ENCODE assay signal across 17 mouse cellular contexts in genomic region chr6:88833340-88834140, GRCm38 (mm10). TPM values are rescaled to one million over a fixed set of nuclear protein-coding genes. Genes with fewer than 3 reads are reported as not detected.
DNase-seq lines count a peak whose midpoint lies in the region; ATAC-seq and TF ChIP-seq lines count a peak whose summit lies in the region.
"Had no signal": no experiment of that assay in that cellular context is flagged by ENCODE, and none has a peak within 500 bp of the region (broad histone marks: within the 10 kb centered on the region; RNA-seq: fewer than 3 reads in every experiment).

No protein-coding gene starts in this region.

- peak; percentile 49 for ATAC-seq in kidney, embryonic 16.5 days (ENCODE audit: low FRiP score, low TSS enrichment)

- no peak for TF ChIP-seq CTCF in CH12.LX (conservative IDR thresholded peaks at IDR 0.05 in 1 of 2, IDR thresholded peaks at IDR 0.05 in 1 of 2; ENCODE audit: low read depth in 2 of 2, low read length in 2 of 2)

- DNase-seq in heart, adult 11 months = peak; percentile 92
- no peak for DNase-seq in heart, adult 9 months (ENCODE audit: low spot score in 2 of 2)
- DNase-seq in kidney, adult 9 months = no peak
- no peak for DNase-seq in CH12.LX (ENCODE audit: extremely low read depth)
- peak; percentile 40 for DNase-seq in heart, postnatal 4 days
- no peak for DNase-seq in spleen, postnatal 36 days (ENCODE audit: low spot score in 2 of 2)
- DNase-seq in thymus, postnatal 10 days (ENCODE audit: low spot score in 2 of 2) = no peak
- DNase-seq: adrenal gland, postnatal 10 days; forebrain, postnatal 0 days; gastrocnemius, postnatal 36 days; lung, adult 18-20 months; right cerebral cortex, postnatal 25 days; thymus, postnatal 36 days had no signal

- no peak for TF ChIP-seq EP300 in CH12.LX (IDR thresholded peaks at IDR 0.05; ENCODE audit: low read length)

- no peaks in the 10 kb centered on the region for H3K79me2 ChIP-seq in CH12.LX (replicated peaks; ENCODE audit: control insufficient read depth, extremely low read depth, insufficient read depth, poor library complexity, severe bottlenecking)

- H3K9ac ChIP-seq in kidney, embryonic 16.5 days (replicated peaks; ENCODE audit: low read length) = no peak overlapping the region
- H3K9ac ChIP-seq in CH12.LX (ENCODE audit: insufficient read depth, low read depth) = no peak overlapping the region
- H3K9ac ChIP-seq: embryonic facial prominence, embryonic 15.5 days; forebrain, postnatal 0 days; midbrain, embryonic 12.5 days had no signal

- H3K27me3 ChIP-seq in kidney, embryonic 16.5 days (ENCODE audit: insufficient read depth, low read length) = no peaks in the 10 kb centered on the region
- no peaks in the 10 kb centered on the region for H3K27me3 ChIP-seq in CH12.LX (replicated peaks)
- H3K27me3 ChIP-seq: embryonic facial prominence, embryonic 15.5 days had no signal

- TF ChIP-seq POLR2A in CH12.LX (IDR thresholded peaks at IDR 0.05; ENCODE audit: low read depth, low read length) = no peak

- H3K4me2 ChIP-seq in kidney, embryonic 16.5 days (replicated peaks; ENCODE audit: low read depth, low read length) = no peak overlapping the region
- H3K4me2 ChIP-seq in CH12.LX (ENCODE audit: insufficient read depth, low read depth, poor library complexity, severe bottlenecking) = no peak overlapping the region
- H3K4me2 ChIP-seq: embryonic facial prominence, embryonic 15.5 days; midbrain, embryonic 12.5 days had no signal

- in situ Hi-C loops in CH12.LX (cut with MboI; ENCODE audit: low pct_ligation_motif_present, low pct_unique_long_range_greater_than_20kb, low sequenced_read_pairs) = no loop called here

- dilution Hi-C loops in CH12.LX (cut with MboI; ENCODE audit: extremely low pct_ligation_motif_present, extremely low pct_unique_long_range_greater_than_20kb, low sequenced_read_pairs) = no loop called here

- no peaks in the 10 kb centered on the region for H3K9me3 ChIP-seq in kidney, embryonic 16.5 days (ENCODE audit: low read length)
- no peaks in the 10 kb centered on the region for H3K9me3 ChIP-seq in CH12.LX (replicated peaks; ENCODE audit: low read length)
- H3K9me3 ChIP-seq: embryonic facial prominence, embryonic 15.5 days; midbrain, embryonic 12.5 days had no signal

- H3K36me3 ChIP-seq in kidney, embryonic 16.5 days (ENCODE audit: insufficient read depth, low read length) = peaks cover 24% of the 10 kb centered on the region
- H3K36me3 ChIP-seq in CH12.LX (replicated peaks in 1 of 2; ENCODE audit: control insufficient read depth in 1 of 2, insufficient read depth in 1 of 2, low read length in 1 of 2) = peaks cover 21 to 41% of the 10 kb centered on the region in 2 experiments

- H3K4me1 ChIP-seq in kidney, embryonic 16.5 days (ENCODE audit: insufficient read depth, low read length) = 0 out of 2 replicates have a peak, but pooled peaks cover under 1% of the 10 kb centered on the region
- peaks cover 53 to 65% of the 10 kb centered on the region in 2 experiments for H3K4me1 ChIP-seq in CH12.LX (ENCODE audit: control insufficient read depth in 1 of 2, insufficient read depth in 2 of 2)
- H3K4me1 ChIP-seq: midbrain, embryonic 12.5 days had no signal

- no peak for TF ChIP-seq RAD21 in CH12.LX (IDR thresholded peaks at IDR 0.05; ENCODE audit: low read depth, low read length)

- H3K27ac ChIP-seq in kidney, embryonic 16.5 days (ENCODE audit: low read length) = peak overlapping the region; percentile 35; the same call in 1 of the 2 replicates
- H3K27ac ChIP-seq in CH12.LX (ENCODE audit: insufficient read depth, low read depth) = no peak overlapping the region
- H3K27ac ChIP-seq: embryonic facial prominence, embryonic 15.5 days; left cerebral cortex, adult 2 months; midbrain, embryonic 12.5 days had no signal

- no peak overlapping the region for H3K4me3 ChIP-seq in kidney, embryonic 16.5 days (ENCODE audit: low read length)
- no peak overlapping the region for H3K4me3 ChIP-seq in CH12.LX (replicated peaks in 1 of 3; ENCODE audit: low read depth in 2 of 3, low read length in 2 of 3, poor library complexity in 1 of 3)
- H3K4me3 ChIP-seq: embryonic facial prominence, embryonic 15.5 days; left cerebral cortex, adult 2 months; midbrain, embryonic 12.5 days had no signal

- WGBS in kidney, embryonic 16.5 days = 66% methylated on average over 5 of the region's 5 CpGs

TF ChIP-seq in CH12.LX, 34 proteins besides CTCF, POLR2A, EP300 and RAD21:
- TF ChIP-seq NRF1 (IDR thresholded peaks at IDR 0.05; ENCODE audit: low read depth, low read length) (no peak), POLR2AphosphoS2 (IDR thresholded peaks at IDR 0.05; ENCODE audit: low read depth, low read length) (no peak), RCOR1 (conservative IDR thresholded peaks at IDR 0.05; ENCODE audit: low read depth, low read length) (no peak), MAX (IDR thresholded peaks at IDR 0.05; ENCODE audit: low read length) (no peak), SIN3A (IDR thresholded peaks at IDR 0.05; ENCODE audit: low read length) (0 out of 2 replicates have a peak, but pooled peaks have one; percentile 10), IRF4 (IDR thresholded peaks at IDR 0.05; ENCODE audit: low read depth, low read length) (no peak), ETS1 (conservative IDR thresholded peaks at IDR 0.05; ENCODE audit: low read depth, low read length) (0 out of 2 replicates have a peak, but pooled peaks have one; percentile 18), JUN (IDR thresholded peaks at IDR 0.05; ENCODE audit: insufficient read depth, low read depth, low read length) (no peak), JUND (conservative IDR thresholded peaks at IDR 0.05; ENCODE audit: low read depth, low read length) (no peak), ZC3H11A (IDR thresholded peaks at IDR 0.05; ENCODE audit: low read depth, low read length) (no peak), MYC (IDR thresholded peaks at IDR 0.05; ENCODE audit: low read depth, low read length) (no peak), CHD1 (IDR thresholded peaks at IDR 0.05; ENCODE audit: low read depth, low read length) (no peak), E2F4 (IDR thresholded peaks at IDR 0.05; ENCODE audit: insufficient replicate concordance, low read depth, low read length) (no peak), ZNF384 (IDR thresholded peaks at IDR 0.05; ENCODE audit: low read depth, low read length) (peak; percentile 86), PAX5 (IDR thresholded peaks at IDR 0.05; ENCODE audit: low read length) (no peak), HCFC1 (IDR thresholded peaks at IDR 0.05; ENCODE audit: low read depth, low read length) (no peak), MAZ (IDR thresholded peaks at IDR 0.05; ENCODE audit: low read depth, low read length) (no peak)

RNA-seq across cellular contexts. Expression of gene Abtb1, which starts 8.2 kb away (rescaled TPM):
- 43.9 and 44.6 TPM in 2 replicates for polyA plus RNA-seq in kidney, embryonic 16.5 days (2015; fragmentation: Nextera tagmentation; extraction: Ambion mirVana)
- total RNA-seq in CH12.LX (2012; rRNA removed) = 11.2 and 18.4 TPM in 2 replicates
- total RNA-seq in CH12.LX (2014; rRNA removed) = 13.0 and 14.9 TPM in 2 replicates
- 17.8 and 20.8 TPM in 2 replicates for polyA plus RNA-seq in CH12.LX (2012; ENCODE audit: insufficient read length, low read depth)
- 10 to 100 TPM; 14.8 to 19.6 TPM for total RNA-seq in heart, postnatal 4 days (2021)

RNA-seq across cellular contexts. Expression of gene Podxl2, which starts 41.3 kb away (rescaled TPM):
- 43.0 and 48.9 TPM in 2 replicates for polyA plus RNA-seq in kidney, embryonic 16.5 days (2015; fragmentation: Nextera tagmentation; extraction: Ambion mirVana)
- total RNA-seq in CH12.LX (2012; rRNA removed) (0.34 and 0.81 TPM in 2 replicates), CH12.LX (2014; rRNA removed) (0.57 and 0.93 TPM in 2 replicates)
- polyA plus RNA-seq in CH12.LX (2012; ENCODE audit: insufficient read length, low read depth) = 0.79 TPM in 1 of 2 replicates, not detected in the other
- 10 to 100 TPM; 61.1 to 65.1 TPM for total RNA-seq in heart, postnatal 4 days (2021)

Comparison
In these comparisons a context has a peak if more than half of its experiments do, and no peak if none do; other contexts are left out.
1. DNase-seq: peak in heart, adult 11 months (single experiment) and heart, postnatal 4 days (single experiment); none in heart, adult 9 months (0 of 2), kidney, adult 9 months (single experiment), CH12.LX (single experiment), spleen, postnatal 36 days (0 of 2) and thymus, postnatal 10 days (0 of 2).
2. RNA of gene Podxl2, which starts 41.3 kb away (total RNA-seq): 61.1 to 65.1 TPM in heart, postnatal 4 days; 0.34 to 0.93 TPM in CH12.LX; every median in the first group is over 10 times any median in the second.